Mouse (Mus musculus): ENCODE measurements at regions not wholly inside any gene's neighbourhood (a gene's known extent, or its start where the extent isn't known, plus 50 kb on each side); places are given as distances from the start of the nearest gene placed in this dataset.

DNA sequence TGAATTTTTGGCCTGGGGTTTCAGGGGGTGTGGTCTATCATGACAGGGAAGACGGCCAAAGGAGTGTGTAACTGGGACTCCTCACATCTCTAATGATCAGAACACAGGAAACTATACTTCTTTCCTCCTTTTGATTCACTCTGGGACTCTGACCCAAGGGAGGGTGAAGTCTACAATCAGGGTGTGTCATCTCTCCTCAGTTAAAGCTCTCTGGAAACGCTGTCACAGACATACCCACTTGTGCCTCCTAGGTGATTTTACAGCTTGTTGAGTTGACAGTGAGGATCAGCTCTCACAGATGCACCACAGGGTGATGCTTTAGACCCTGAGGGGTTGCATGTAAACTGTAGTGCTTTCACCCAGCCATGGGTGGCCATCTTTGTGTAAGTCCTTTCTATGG is 194.9 kb upstream of the Klf4 start:
- DNase-seq, result no peak

DNA sequence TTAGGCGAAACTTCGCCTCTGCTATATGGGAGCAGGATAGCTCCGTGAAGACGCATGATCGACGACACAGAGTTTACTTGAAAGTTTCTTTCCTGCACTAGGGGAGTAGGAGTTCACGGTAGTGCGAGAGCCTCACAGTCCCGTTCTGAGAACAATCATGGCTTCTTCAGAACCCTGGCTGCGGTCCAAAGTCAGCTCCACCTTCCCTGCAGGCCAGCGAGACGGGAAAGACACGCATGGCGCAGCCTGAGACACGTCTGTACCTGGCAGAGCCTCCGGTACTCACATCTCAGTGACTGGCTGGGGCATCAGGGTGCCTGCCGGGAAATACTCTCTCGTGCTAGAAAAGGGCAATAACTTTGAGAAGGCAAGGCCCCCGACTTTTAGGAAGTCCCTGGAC is 193.8 kb upstream of the Klf4 start:
- DNase-seq, result no peak

DNA sequence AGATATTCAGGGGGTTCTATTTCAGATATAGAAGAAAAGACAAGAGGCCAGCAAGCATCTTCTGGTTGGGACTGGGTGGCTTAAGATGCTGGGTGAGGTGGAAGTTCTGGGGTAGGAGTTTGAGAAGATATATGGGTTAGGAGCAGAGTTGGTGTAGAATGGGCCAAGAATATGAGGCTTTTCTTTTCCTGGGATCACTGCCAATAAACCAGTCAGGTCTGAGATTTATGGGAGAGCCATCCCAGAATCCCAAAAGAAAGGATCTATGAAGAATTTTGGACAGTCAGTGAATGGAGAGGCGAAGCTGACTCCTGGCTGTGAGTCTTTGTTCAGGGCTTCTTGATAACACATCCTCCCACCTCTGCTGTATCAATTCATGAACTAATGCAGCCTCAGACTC is 192.0 kb upstream of the Klf4 start:
- no peak for DNase-seq

GRCm38 (mm10) chr4:55723124-55723523 is 190.9 kb upstream of the Klf4 start:
- no peak for DNase-seq

GRCm38 (mm10) chr4:55722388-55722787 is 190.1 kb upstream of the Klf4 start:
- DNase-seq, result no peak

DNA sequence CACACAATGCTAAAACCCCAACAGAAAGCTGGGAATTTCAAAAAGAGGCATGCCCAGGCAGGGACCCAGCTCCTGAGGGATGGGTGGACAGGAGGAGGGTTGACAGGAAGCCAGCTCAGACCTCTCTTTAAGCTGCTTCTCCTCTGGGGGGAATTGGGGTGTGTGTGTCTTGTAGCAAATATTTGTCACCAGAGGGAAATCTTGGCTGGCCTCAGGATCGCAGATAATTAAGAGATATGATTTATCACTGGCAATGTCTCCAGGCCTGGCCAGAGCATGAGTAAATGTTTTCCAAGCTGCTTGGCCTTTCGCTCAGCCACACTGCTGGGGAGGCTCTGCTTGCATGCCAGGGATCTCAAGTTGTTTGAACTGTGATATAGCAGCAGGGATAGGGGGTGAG is 189.6 kb upstream of the Klf4 start:
- no peak for DNase-seq

DNA sequence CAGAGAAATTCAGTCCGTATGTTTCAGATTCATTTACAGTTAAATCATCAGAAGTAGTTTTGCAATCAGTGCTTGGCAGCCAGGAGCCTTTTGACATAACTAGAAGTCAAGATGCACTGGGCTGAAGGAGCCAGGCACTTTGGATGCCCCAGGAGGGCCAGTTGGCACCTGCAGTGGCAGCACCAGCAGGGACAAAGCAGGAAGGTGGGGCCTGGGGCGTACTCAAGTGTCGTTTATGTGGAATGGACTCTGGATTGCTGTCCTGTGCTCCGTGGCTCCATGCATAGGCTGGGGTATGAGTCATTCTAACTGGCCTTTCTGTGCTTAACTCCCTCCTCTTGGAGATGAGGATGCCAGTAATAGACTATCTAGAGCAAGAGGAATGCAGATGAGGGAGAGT is 186.2 kb upstream of the Klf4 start:
- no peak for DNase-seq

DNA sequence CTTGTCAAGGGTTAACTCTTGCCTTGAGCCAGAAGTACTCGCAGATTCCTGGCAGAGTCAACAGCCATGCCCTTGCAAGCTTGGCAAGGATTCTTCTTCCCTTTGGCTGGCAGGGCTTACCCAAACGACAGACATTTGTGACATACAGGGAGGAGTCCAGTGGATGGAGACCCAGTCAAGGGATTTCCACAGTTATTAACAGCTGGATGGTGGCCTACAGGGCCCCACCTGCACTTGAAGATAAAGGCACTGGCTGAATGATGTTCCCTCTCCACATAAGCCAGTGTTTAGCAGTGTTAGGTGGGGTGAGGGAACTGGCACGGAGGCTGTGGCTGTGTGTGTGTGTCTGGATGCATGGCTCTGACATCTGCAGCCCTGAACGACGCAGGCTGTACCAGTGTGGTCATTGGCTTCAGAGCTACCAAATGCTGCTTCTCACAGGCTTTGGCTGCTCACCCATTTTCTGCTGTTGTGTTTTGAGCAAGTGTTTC is 183.9 kb upstream of the Klf4 start:
- no peak for DNase-seq

- DNase-seq, result no peak
These were observed 179.5 kb upstream of the Klf4 start for GRCm38 (mm10) chr4:55711500-55712341.

DNA sequence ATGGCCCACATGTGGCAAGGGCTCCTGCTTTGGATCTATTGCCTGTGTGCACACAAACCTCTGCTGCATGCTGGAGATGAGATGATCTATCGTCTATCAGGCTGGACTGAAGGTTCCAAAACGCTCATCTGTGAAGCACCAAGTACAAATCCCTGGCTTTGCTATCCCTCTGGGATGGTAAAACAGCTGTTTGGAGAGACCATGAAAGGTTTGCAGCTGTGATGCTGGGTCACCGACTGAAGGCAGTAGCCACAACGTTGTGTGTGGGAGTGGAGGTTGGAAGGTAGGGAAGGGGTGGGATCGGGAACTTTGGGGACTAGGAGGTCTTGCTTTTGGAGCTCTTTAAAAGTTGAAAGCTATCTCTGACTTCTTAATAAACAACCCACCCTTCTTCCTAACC is 178.2 kb upstream of the Klf4 start:
- DNase-seq, result no peak

DNA sequence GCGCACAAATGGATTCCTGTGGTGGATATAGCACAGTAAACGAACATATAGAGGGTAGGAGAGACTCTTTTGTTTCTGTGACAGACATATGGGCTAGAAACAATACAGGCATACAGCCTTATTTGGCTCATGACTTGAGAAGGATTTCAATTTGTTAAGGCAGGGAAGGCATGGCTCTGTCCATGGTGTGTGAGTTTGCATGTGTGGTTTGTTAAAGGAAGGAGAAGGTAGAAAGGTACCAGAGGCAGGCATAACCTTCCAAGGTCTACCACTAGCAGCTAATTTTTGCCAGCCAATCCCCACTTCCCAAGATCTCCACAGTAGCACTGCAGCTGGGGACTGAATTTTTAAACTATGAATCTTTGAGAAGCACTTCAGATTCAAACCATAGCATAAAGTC is 176.5 kb upstream of the Klf4 start:
- DNase-seq, result no peak

GRCm38 (mm10) chr4:55707916-55708315 is 175.7 kb upstream of the Klf4 start:
- peak; percentile 30 for DNase-seq

GRCm38 (mm10) chr4:55704921-55705320 is 172.7 kb upstream of the Klf4 start:
- DNase-seq, result no peak

DNA sequence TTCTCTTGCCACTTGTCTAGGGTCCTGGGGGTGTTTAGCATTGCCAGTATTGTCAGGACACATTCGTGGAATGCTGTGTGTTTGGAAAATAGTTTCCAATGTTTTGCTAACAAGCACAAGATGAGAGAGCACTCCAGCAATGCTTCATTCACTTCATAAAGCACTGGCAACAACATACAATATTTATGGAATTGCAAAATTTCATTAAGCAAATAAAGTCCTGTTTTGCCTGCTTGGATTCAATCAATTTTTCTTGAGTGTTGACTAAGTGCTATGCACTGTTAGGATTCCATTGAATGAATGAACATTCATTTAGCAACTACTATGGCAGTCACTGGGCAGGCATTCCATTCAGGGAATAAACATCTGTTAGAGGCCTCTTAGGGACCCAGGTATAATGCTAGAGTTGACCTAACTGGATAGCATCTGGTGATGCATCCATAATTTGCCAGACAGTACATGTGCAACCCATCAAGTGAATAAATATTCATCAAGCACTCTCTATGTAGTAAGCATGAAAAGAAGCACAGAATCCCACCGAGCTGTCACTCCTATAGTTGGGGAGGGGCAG is 171.2 kb upstream of the Klf4 start:
- no peak for DNase-seq

GRCm38 (mm10) chr4:55701334-55701733 is 169.1 kb upstream of the Klf4 start:
- DNase-seq, result no peak

DNA sequence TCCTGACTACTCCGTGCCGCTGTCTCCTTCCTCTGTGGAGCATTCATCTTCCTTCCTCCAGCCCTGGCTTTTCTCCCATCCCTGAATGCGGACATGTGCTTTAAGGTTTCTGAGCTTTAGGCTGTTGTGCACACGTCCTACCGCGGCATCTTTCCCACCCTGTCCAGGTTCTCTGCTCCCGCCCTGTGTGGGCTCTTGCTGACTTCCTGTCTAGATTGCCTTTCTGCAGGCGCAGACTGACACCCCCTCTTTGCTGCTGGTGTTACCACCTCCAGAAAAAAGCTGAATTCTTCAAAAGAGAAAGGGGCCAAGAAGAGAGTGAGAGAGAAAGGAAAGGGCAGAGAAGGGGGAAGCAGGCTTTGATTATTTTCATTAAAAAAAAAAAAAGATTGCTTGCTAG is 167.7 kb upstream of the Klf4 start:
- DNase-seq, result no peak

GRCm38 (mm10) chr4:55699161-55699560 is 166.9 kb upstream of the Klf4 start:
- no peak for DNase-seq

- peak; percentile 27 for DNase-seq
These were observed 164.8 kb upstream of the Klf4 start for GRCm38 (mm10) chr4:55697108-55697507.

DNA sequence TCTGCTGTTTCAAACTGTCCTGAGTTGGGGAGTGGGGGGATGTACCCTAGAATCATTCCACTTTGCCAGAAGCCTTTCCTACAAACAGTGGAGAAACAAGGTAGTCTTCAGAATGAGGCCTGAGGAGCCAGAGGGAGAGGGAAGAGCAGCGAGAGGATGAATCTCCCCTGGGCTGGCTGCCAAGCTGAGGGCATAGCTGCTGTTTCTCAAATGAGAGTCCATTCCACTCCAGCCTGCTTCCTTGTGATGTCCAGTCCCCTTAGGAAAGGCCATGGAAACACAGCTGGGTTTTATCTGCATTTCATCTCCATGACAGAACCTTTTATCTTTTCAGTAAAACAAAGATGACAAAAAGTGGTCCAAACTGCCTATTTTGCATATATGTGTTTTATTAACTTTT is 164.2 kb upstream of the Klf4 start:
- DNase-seq, result no peak

GRCm38 (mm10) chr4:55695246-55695645 is 163.0 kb upstream of the Klf4 start:
- no peak for DNase-seq

GRCm38 (mm10) chr4:55689479-55689878 is 157.2 kb upstream of the Klf4 start:
- DNase-seq, result no peak

DNA sequence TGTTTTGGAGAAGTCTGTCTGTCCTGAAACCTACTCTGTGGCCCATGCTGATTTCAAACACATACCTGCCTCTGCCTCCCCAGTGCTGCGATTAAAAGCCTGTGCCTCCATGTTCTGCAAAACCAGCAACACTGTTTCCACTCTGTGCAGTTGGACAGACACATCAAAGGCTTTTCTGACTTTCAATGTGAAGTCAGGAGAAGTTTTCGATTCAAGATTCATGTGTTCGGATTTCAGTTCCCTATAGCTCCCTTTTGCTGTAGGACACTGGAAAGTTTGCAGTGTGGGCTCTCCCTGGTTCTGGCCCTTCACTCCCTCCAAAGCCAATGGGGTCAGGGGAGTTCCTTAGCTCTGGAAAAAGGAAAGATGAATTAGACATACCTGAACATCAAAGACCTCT is 154.5 kb upstream of the Klf4 start:
- no peak for DNase-seq

GRCm38 (mm10) chr4:55672288-55672687 is 140.0 kb upstream of the Klf4 start:
- no peak for DNase-seq

GRCm38 (mm10) chr4:55670258-55670657 is 138.0 kb upstream of the Klf4 start:
- DNase-seq, result no peak

GRCm38 (mm10) chr4:55664822-55665221 is 132.6 kb upstream of the Klf4 start:
- no peak for DNase-seq
